Mouse (Mus musculus): Measurements from ENCODE around the gene Rnf26. TPM values are rescaled to one million over a fixed set of nuclear protein-coding genes. Genes with fewer than 3 reads are reported as not detected.

Gene Rnf26
- polyA plus RNA-seq, 1 experiment from 2014 or later: 18.8 TPM

DNA sequence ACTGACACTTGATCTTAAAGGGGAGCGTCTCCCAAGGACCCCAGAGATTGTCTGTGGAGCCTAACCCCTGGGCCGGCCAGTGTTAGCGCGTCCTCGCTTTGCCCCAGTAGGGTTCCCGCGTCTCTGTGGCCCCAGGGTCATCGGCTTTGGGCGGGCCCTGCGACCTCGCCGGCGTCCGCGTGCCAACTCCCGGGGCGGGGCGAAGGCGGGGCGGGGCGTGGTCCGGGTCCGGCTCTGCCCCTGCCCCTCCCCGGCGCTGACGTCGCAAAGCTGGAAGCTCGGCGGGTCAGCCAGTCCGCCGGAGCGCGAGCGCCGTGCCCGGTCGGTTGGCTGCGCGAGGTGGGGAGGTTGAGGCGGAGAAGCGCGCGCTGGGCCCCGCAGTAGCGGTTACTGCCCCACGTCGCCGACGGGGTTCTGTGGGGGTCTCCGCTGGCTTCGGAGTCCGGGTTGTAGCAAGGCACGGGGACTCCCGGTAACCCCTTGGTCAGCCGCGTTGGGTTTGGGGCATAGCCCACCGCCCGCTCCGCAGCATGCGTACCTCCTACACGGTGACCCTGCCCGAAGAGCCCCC is 28.6 kb downstream of the Rnf26 start:
- TF ChIP-seq CTCF (IDR thresholded peaks at IDR 0.05; ENCODE audit: low read depth): no peak; the same call in 1 of the 2 replicates
- peak; percentile 70 for ATAC-seq
- Histone ChIP-seq H3K9ac (ENCODE audit: low read depth, low read length) (peak overlapping the region; percentile 65), H3K9me3 (ENCODE audit: control insufficient read depth) (no peaks in the 10 kb centered on the region), H3K4me1 (replicated peaks; ENCODE audit: control insufficient read depth, insufficient read depth, low read length) (peaks cover 11% of the 10 kb centered on the region; the same call in 1 of the 2 replicates), H3K27me3 (replicated peaks; ENCODE audit: control insufficient read depth, insufficient read depth, low read length) (no peaks in the 10 kb centered on the region), H3K36me3 (ENCODE audit: control insufficient read depth, insufficient read depth) (no peaks in the 10 kb centered on the region), H3K4me3 (ENCODE audit: low read depth, low read length) (peak overlapping the region; percentile 47), H3K4me2 (replicated peaks; ENCODE audit: low read depth) (peak overlapping the region; percentile 99), H3K27ac (ENCODE audit: low read depth, low read length) (peak overlapping the region; percentile 46; the same call in 1 of the 2 replicates)
- WGBS: 1% methylated on average over 54 of the region's 62 CpGs

DNA sequence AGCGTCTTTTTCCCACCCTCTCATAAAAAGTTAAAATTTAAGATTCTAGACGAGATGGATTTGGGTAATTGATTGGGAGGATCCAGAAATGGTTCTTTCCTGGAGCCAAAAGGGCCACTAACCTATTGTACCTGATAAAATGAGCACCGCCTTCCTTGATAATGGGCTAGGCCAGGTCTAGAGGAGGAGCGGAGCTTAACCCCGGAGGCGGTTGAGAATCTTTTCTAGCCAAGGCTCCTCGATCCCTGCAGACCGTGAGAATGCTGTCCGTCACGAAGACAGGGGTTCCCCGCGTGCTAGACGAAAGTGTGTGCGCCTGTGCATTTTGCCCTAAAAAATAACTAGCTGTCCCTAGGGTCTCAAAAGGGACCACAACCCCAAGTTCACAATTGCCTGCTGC is 29.1 kb downstream of the Rnf26 start:
- Histone ChIP-seq H3K36me3 (ENCODE audit: control insufficient read depth, insufficient read depth) (no peaks in the 10 kb centered on the region), H3K9me3 (ENCODE audit: control insufficient read depth) (no peaks in the 10 kb centered on the region), H3K4me2 (replicated peaks; ENCODE audit: low read depth) (peak overlapping the region; percentile 99), H3K4me1 (replicated peaks; ENCODE audit: control insufficient read depth, insufficient read depth, low read length) (peaks cover 11% of the 10 kb centered on the region; the same call in 1 of the 2 replicates), H3K27me3 (replicated peaks; ENCODE audit: control insufficient read depth, insufficient read depth, low read length) (no peaks in the 10 kb centered on the region), H3K27ac (ENCODE audit: low read depth, low read length) (peak overlapping the region; percentile 46), H3K9ac (ENCODE audit: low read depth, low read length) (0 out of 2 replicates have a peak overlapping the region, but pooled peaks have one; percentile 65), H3K4me3 (ENCODE audit: low read depth, low read length) (peak overlapping the region; percentile 47)
- TF ChIP-seq CTCF (IDR thresholded peaks at IDR 0.05; ENCODE audit: low read depth): no peak; the same call in 1 of the 2 replicates
- under 1% methylated on average over 14 of the region's 14 CpGs for WGBS
- ATAC-seq: peak; percentile 48

DNA sequence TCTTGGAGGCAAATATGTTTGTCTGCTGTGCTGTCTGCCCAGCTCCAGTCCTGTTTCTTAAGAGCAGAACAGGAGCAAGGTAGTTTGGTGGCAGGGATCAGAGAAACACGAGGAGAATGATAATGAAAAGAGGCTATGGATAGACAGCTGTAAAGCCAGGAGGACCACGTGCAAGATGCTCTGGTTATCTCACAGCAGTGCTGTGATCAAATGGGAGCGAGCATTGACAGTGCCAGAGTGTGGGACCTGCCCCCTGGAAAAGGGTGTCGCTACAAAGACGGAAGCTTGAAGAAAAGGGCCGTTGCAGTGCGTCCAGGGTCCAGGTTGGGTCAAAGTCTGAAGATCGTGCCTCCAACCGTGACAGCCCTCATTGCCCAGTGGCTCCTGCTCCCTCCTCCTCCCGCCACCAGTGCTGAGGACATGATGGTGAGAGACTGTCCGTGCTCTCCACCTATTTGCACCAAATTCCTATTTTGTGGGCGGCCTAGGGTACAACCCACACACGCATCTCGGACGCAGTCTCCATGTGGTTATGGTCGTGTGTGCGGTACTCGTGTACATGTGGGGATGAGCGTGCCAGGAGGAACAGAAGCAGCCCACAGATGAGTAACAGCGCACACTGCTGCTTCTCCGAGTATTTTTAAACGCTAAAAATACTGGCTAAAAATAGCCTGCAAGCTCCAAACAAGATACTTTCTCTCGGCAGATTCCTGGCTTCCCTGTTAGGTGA is 29.8 kb downstream of the Rnf26 start:
- H3K4me2 ChIP-seq (replicated peaks; ENCODE audit: low read depth): peak overlapping the region; percentile 99
- H3K4me1 ChIP-seq (replicated peaks; ENCODE audit: control insufficient read depth, insufficient read depth, low read length): peaks cover 13% of the 10 kb centered on the region; the same call in 1 of the 2 replicates
- H3K36me3 ChIP-seq (ENCODE audit: control insufficient read depth, insufficient read depth): no peaks in the 10 kb centered on the region
- H3K4me3 ChIP-seq (ENCODE audit: low read depth, low read length): peak overlapping the region; percentile 47
- H3K27me3 ChIP-seq (replicated peaks; ENCODE audit: control insufficient read depth, insufficient read depth, low read length): no peaks in the 10 kb centered on the region
- ATAC-seq: peak; percentile 46
- TF ChIP-seq CTCF (IDR thresholded peaks at IDR 0.05; ENCODE audit: low read depth): no peak
- H3K9ac ChIP-seq (ENCODE audit: low read depth, low read length): no peak overlapping the region
- H3K27ac ChIP-seq (ENCODE audit: low read depth, low read length): peak overlapping the region; percentile 46
- no peaks in the 10 kb centered on the region for H3K9me3 ChIP-seq (ENCODE audit: control insufficient read depth)
- 7% methylated on average over 23 of the region's 23 CpGs for WGBS

DNA sequence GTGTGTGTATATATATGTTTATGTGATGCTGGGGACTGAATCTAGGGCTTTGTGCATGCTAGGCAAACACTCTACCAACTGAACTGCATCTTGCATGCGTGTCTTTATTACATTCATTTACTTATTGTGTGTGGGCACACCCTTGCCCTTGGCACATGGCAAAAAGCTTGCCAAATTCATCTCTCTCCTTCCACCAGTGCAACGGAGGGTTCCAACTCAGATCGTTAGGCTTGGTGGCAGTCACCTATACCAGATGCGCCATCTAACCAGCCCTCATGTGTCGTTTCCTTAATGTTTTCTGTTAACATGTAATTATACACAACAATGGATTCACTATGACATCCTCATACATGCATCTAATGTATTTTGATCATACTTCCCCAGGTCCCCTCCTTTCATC is 31.1 kb downstream of the Rnf26 start:
- 93% methylated on average over 5 of the region's 5 CpGs for WGBS
- H3K9ac ChIP-seq (ENCODE audit: low read depth, low read length): no peak overlapping the region
- no peak for ATAC-seq
- H3K4me1 ChIP-seq (replicated peaks; ENCODE audit: control insufficient read depth, insufficient read depth, low read length): peaks cover 5% of the 10 kb centered on the region; the same call in 1 of the 2 replicates
- no peaks in the 10 kb centered on the region for H3K9me3 ChIP-seq (ENCODE audit: control insufficient read depth)
- no peak overlapping the region for H3K27ac ChIP-seq (ENCODE audit: low read depth, low read length)
- H3K27me3 ChIP-seq (replicated peaks; ENCODE audit: control insufficient read depth, insufficient read depth, low read length): no peaks in the 10 kb centered on the region
- no peak overlapping the region for H3K4me3 ChIP-seq (ENCODE audit: low read depth, low read length)
- no peak overlapping the region for H3K4me2 ChIP-seq (replicated peaks; ENCODE audit: low read depth)
- no peak for TF ChIP-seq CTCF (IDR thresholded peaks at IDR 0.05; ENCODE audit: low read depth)
- H3K36me3 ChIP-seq (ENCODE audit: control insufficient read depth, insufficient read depth): no peaks in the 10 kb centered on the region

DNA sequence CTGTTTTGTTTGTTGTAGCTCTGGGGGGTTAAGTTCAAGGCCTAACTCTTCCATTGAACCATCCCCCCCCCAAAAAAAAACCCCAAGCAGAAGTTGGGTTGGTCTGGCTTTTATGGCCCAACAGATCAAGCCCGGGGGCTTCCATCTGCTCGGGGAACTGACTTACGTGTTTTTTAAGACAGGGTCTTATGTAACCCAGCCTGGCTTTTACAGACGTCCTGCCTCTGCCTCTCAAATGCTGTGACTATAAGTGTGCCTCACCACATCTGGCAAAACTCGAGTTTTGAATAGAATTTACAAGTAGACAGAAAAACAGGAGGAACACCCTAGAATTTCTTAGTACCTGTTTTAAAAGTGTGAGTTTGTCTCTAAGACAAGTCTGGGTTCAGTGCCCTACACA is 31.7 kb downstream of the Rnf26 start:
- Histone ChIP-seq H3K4me3 (ENCODE audit: low read depth, low read length) (no peak overlapping the region), H3K27me3 (replicated peaks; ENCODE audit: control insufficient read depth, insufficient read depth, low read length) (no peaks in the 10 kb centered on the region), H3K36me3 (ENCODE audit: control insufficient read depth, insufficient read depth) (no peaks in the 10 kb centered on the region), H3K9me3 (ENCODE audit: control insufficient read depth) (no peaks in the 10 kb centered on the region), H3K27ac (ENCODE audit: low read depth, low read length) (no peak overlapping the region), H3K9ac (ENCODE audit: low read depth, low read length) (no peak overlapping the region), H3K4me2 (replicated peaks; ENCODE audit: low read depth) (no peak overlapping the region), H3K4me1 (replicated peaks; ENCODE audit: control insufficient read depth, insufficient read depth, low read length) (peaks cover 4% of the 10 kb centered on the region; the same call in 1 of the 2 replicates)
- no peak for TF ChIP-seq CTCF (IDR thresholded peaks at IDR 0.05; ENCODE audit: low read depth)
- 79% methylated on average over 5 of the region's 5 CpGs for WGBS
- ATAC-seq: no peak

DNA sequence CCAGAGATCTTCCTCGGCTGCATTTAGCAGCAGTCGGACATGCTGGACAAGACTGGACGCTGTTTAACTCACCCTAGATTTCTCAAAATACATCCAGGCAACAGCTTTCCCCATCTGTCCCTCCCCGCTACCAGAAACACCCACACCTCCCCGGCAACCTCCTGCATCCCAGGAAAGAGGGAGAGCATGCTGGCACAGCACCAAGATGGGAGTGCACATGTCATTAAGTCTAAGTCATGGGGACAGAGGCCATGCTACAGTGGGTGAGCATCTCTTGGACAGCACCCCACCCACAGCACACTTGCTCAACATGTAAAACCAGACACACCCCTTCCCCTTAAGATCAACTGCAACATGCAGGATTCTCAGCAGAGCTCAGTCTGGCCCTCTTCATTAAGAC is 32.4 kb downstream of the Rnf26 start:
- WGBS: 64% methylated on average over 5 of the region's 5 CpGs
- H3K27me3 ChIP-seq (replicated peaks; ENCODE audit: control insufficient read depth, insufficient read depth, low read length): no peaks in the 10 kb centered on the region
- no peak overlapping the region for H3K27ac ChIP-seq (ENCODE audit: low read depth, low read length)
- TF ChIP-seq CTCF (IDR thresholded peaks at IDR 0.05; ENCODE audit: low read depth): no peak
- H3K4me1 ChIP-seq (replicated peaks; ENCODE audit: control insufficient read depth, insufficient read depth, low read length): peaks cover 2% of the 10 kb centered on the region; the same call in 1 of the 2 replicates
- no peak for ATAC-seq
- H3K4me2 ChIP-seq (replicated peaks; ENCODE audit: low read depth): no peak overlapping the region
- H3K4me3 ChIP-seq (ENCODE audit: low read depth, low read length): no peak overlapping the region
- no peak overlapping the region for H3K9ac ChIP-seq (ENCODE audit: low read depth, low read length)
- no peaks in the 10 kb centered on the region for H3K36me3 ChIP-seq (ENCODE audit: control insufficient read depth, insufficient read depth)
- H3K9me3 ChIP-seq (ENCODE audit: control insufficient read depth): no peaks in the 10 kb centered on the region

All from intestine, postnatal 0 days (tissue).